Mouse (Mus musculus) liver, adult 2 months (tissue): ENCODE results near the gene Cldn8.

Experiments
- CTCF ChIP-seq: fragments of 200-500 bp; IDR thresholded peaks from 2 replicates; pipeline ENCODE4 v1.5.1; 2011; ENCODE audit warnings: low read depth, low read length, control low read depth
- POLR2A ChIP-seq: fragments of 200-500 bp; IDR thresholded peaks from 2 replicates; pipeline ENCODE4 v1.6.1; 2011; ENCODE audit warnings: low read length, control low read depth; ENCODE audit not compliant: insufficient read depth; ENCODE audit errors: extremely low read depth

DNA sequence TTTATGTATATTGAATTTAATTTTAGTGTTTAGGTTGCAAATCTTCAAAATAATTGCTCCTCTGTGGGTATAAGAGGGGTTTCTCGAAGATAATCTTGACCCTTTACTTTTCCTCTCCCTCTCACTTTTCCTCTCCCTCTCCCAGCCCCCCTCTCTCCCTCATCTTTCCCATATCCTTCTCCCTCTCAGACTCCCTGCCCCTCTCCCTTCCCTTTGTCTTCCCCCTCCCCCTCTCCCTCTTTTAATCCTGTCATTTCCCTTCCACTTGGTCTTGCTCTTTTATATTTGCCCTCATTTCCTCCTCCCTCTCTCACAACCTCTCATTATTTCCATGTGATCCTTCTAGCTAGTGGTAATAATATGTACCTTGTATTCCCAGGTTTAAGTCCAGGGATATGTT, 39.5 kb upstream of the Cldn8 start:
- TF ChIP-seq POLR2A (no peak), CTCF (no peak)
